Mouse (Mus musculus): ENCODE measurements at regions not wholly inside any gene's neighbourhood (a gene's known extent, or its start where the extent isn't known, plus 50 kb on each side); places are given as distances from the start of the nearest gene placed in this dataset.
"Not testable (repeated sequence)": the region's sequence is repeated elsewhere in the genome, so short reads cannot be mapped to it uniquely, and the experiment has no call there.

- H3K9me3 ChIP-seq (replicated peaks), result no peaks in the 10 kb centered on the region
- H3K36me3 ChIP-seq, result no peaks in the 10 kb centered on the region
- DNase-seq (ENCODE audit: low spot score), result no peak
- 83% methylated on average over 4 of the region's 4 CpGs for WGBS
- H3K4me3 ChIP-seq, result no peak overlapping the region
- H3K4me1 ChIP-seq, result no peaks in the 10 kb centered on the region
- no peaks in the 10 kb centered on the region for H3K27me3 ChIP-seq (ENCODE audit: low read depth, poor library complexity, severe bottlenecking)
- H3K27ac ChIP-seq (replicated peaks), result no peak overlapping the region
These were observed 62.9 kb upstream of the Bet1 start for GRCm38 (mm10) chr6:4149663-4150062.

- H3K4me1 ChIP-seq, result no peaks in the 10 kb centered on the region
- H3K27ac ChIP-seq (replicated peaks), result no peak overlapping the region
- H3K9me3 ChIP-seq (replicated peaks), result no peaks in the 10 kb centered on the region
- WGBS, result 89% methylated on average over 2 of the region's 2 CpGs
- no peak for DNase-seq (ENCODE audit: low spot score)
- H3K36me3 ChIP-seq, result no peaks in the 10 kb centered on the region
- no peak overlapping the region for H3K4me3 ChIP-seq
- H3K27me3 ChIP-seq (ENCODE audit: low read depth, poor library complexity, severe bottlenecking), result no peaks in the 10 kb centered on the region
These were observed 71.5 kb upstream of the Bet1 start for GRCm38 (mm10) chr6:4158293-4158692.

DNA sequence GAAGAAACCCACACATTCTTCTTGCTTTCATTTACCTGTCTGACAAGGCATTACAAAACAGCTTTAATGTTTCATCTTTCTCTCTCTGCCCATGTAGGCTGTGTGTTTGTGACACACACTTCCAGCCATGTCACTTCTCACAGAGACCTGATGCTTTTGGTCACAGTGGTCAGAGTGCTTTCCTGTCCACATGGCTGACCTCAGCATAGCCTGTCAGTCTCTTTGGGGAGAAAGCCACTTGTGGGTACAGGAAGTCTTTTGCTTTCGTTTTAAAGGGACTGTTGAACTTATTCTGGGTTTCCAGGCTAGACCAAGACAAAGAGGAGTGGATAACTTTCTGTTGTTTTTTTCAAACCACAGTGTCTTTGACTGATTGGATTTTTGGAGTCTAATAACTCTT lies 77.0 kb upstream of the Bet1 start:
- no peak overlapping the region for H3K27ac ChIP-seq (replicated peaks)
- H3K27me3 ChIP-seq (ENCODE audit: low read depth, poor library complexity, severe bottlenecking), result no peaks in the 10 kb centered on the region
- no peaks in the 10 kb centered on the region for H3K9me3 ChIP-seq (replicated peaks)
- H3K4me1 ChIP-seq, result peaks cover 5% of the 10 kb centered on the region; the same call in 1 of the 2 replicates
- H3K36me3 ChIP-seq, result no peaks in the 10 kb centered on the region
- H3K4me3 ChIP-seq, result no peak overlapping the region
- WGBS, result 69% methylated on average over 1 of the region's 1 CpGs
- no peak for DNase-seq (ENCODE audit: low spot score)

GRCm38 (mm10) chr6:4167112-4167511 lies 80.3 kb upstream of the Bet1 start:
- WGBS, result 63% methylated on average over 4 of the region's 4 CpGs
- no peak for DNase-seq (ENCODE audit: low spot score)
- H3K4me3 ChIP-seq, result no peak overlapping the region
- no peak overlapping the region for H3K27ac ChIP-seq (replicated peaks)
- H3K9me3 ChIP-seq (replicated peaks), result no peaks in the 10 kb centered on the region
- H3K4me1 ChIP-seq, result peaks cover 5% of the 10 kb centered on the region; the same call in 1 of the 2 replicates
- no peaks in the 10 kb centered on the region for H3K27me3 ChIP-seq (ENCODE audit: low read depth, poor library complexity, severe bottlenecking)
- no peaks in the 10 kb centered on the region for H3K36me3 ChIP-seq

GRCm38 (mm10) chr6:4167757-4168156 lies 81.0 kb upstream of the Bet1 start:
- Histone ChIP-seq H3K27ac (replicated peaks) (no peak overlapping the region), H3K36me3 (no peaks in the 10 kb centered on the region), H3K27me3 (ENCODE audit: low read depth, poor library complexity, severe bottlenecking) (no peaks in the 10 kb centered on the region), H3K4me3 (no peak overlapping the region), H3K9me3 (replicated peaks) (no peaks in the 10 kb centered on the region), H3K4me1 (peaks cover 5% of the 10 kb centered on the region; the same call in 1 of the 2 replicates)
- no peak for DNase-seq (ENCODE audit: low spot score)

DNA sequence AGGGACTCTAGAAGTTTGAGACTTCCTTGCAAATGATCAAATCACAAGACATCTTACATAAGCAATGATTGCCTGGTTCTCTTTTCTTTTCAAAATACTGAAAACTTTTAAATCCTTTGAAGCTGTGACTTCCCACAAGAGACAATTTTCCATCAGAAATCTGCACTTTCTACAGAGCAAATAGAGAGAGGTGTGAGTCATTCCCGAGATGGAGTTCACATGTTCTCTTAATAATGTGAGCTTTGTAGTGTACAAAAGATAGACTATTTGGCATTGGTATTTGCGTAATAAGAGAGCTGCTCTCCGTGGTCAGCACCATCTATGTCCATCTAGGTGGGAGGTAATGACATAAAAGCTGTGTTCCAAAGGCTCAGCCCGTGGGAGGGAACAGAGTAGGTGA lies 84.8 kb upstream of the Bet1 start:
- WGBS, result 70% methylated on average over 4 of the region's 4 CpGs
- no peaks in the 10 kb centered on the region for H3K27me3 ChIP-seq (ENCODE audit: low read depth, poor library complexity, severe bottlenecking)
- H3K9me3 ChIP-seq (replicated peaks), result no peaks in the 10 kb centered on the region
- no peak overlapping the region for H3K4me3 ChIP-seq
- no peak for DNase-seq (ENCODE audit: low spot score)
- no peaks in the 10 kb centered on the region for H3K4me1 ChIP-seq
- no peaks in the 10 kb centered on the region for H3K36me3 ChIP-seq
- no peak overlapping the region for H3K27ac ChIP-seq (replicated peaks)

DNA sequence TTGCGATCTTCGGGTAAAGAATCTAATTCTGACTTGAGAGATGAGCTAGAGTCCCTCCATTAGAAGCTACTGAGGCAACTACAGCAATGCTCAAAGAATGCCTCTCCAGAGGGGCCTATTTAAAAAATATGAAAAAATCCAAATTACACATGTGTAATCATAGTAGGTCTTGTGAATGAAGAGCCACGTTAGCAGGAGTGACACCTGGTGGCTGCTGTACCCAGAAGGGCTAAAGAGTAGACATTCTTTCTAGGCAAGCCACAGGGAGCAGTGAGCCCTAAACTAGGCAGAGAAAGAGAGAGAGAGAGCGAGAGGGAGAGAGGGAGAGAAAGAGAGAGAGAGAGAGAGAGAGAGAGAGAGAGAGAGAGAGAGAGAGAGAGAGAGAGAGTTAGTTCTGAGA lies 100.9 kb upstream of the Bet1 start:
- WGBS, result 73% methylated on average over 4 of the region's 4 CpGs
- no peak overlapping the region for H3K4me3 ChIP-seq
- DNase-seq (ENCODE audit: low spot score), result no peak

DNA sequence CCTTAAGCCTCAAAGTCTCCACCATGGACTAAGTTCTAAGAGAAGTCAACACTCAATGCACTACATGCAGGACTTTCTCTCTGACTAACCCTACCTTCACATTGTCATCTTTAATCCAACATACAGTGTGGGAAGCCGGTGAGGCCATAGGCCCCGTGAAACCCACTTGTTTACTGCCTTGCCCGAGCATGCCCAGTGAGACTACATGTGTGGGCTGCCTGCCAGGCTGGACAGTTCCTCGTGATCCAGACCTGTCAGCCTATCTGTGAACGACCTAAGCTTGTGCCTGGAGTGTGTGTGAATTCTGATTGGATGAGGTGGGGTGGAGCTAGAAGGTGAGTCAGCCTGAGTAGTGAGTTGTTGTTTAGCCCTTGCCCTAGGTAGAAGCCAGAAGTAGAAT lies 104.2 kb upstream of the Bet1 start:
- DNase-seq (ENCODE audit: low spot score), result not testable (repeated sequence)
- WGBS, result 74% methylated on average over 5 of the region's 5 CpGs

More for the DNA sequence above, 100.9 kb upstream of the Bet1 start:
- no peak overlapping the region for H3K27ac ChIP-seq (replicated peaks)
- H3K27me3 ChIP-seq (ENCODE audit: low read depth, poor library complexity, severe bottlenecking), result no peaks in the 10 kb centered on the region
- no peaks in the 10 kb centered on the region for H3K4me1 ChIP-seq
- no peaks in the 10 kb centered on the region for H3K9me3 ChIP-seq (replicated peaks)
- H3K36me3 ChIP-seq, result no peaks in the 10 kb centered on the region

GRCm38 (mm10) chr6:4193286-4193685 lies 106.5 kb upstream of the Bet1 start:
- no peaks in the 10 kb centered on the region for H3K9me3 ChIP-seq (replicated peaks)
- H3K36me3 ChIP-seq, result no peaks in the 10 kb centered on the region
- H3K4me1 ChIP-seq, result no peaks in the 10 kb centered on the region
- H3K27me3 ChIP-seq (ENCODE audit: low read depth, poor library complexity, severe bottlenecking), result no peaks in the 10 kb centered on the region
- 85% methylated on average over 5 of the region's 5 CpGs for WGBS
- no peak overlapping the region for H3K27ac ChIP-seq (replicated peaks)
- no peak overlapping the region for H3K4me3 ChIP-seq
- no peak for DNase-seq (ENCODE audit: low spot score)

More for the DNA sequence above, 104.2 kb upstream of the Bet1 start:
- not testable (repeated sequence) for H3K27me3 ChIP-seq (ENCODE audit: low read depth, poor library complexity, severe bottlenecking); H3K4me1 ChIP-seq; H3K9me3 ChIP-seq (replicated peaks); H3K27ac ChIP-seq (replicated peaks); H3K36me3 ChIP-seq; H3K4me3 ChIP-seq

DNA sequence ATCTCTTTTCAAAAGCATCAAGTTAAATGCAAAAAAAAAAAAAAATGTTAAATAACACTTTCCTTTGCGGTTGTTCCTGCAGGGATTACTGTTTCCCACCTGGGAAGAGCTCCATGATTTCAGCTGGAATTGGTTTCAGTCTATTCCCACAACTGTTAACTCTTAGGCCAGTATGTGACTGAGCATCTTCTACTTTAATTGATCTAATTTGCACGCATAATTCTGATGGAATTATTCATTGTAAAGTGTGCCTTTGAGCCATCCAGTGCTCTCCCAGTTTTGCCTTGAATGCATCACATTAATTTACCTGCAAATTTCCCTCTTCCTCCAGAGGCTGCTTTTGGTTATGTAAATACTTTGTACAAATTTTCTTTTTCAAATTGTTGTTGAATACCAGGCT lies 114.4 kb upstream of the Bet1 start:
- DNase-seq (ENCODE audit: low spot score), result no peak
- H3K27me3 ChIP-seq (ENCODE audit: low read depth, poor library complexity, severe bottlenecking), result no peaks in the 10 kb centered on the region
- H3K27ac ChIP-seq (replicated peaks), result no peak overlapping the region
- H3K36me3 ChIP-seq, result no peaks in the 10 kb centered on the region
- no peak overlapping the region for H3K4me3 ChIP-seq
- H3K4me1 ChIP-seq, result no peaks in the 10 kb centered on the region
- WGBS, result 70% methylated on average over 2 of the region's 2 CpGs
- no peaks in the 10 kb centered on the region for H3K9me3 ChIP-seq (replicated peaks)

DNA sequence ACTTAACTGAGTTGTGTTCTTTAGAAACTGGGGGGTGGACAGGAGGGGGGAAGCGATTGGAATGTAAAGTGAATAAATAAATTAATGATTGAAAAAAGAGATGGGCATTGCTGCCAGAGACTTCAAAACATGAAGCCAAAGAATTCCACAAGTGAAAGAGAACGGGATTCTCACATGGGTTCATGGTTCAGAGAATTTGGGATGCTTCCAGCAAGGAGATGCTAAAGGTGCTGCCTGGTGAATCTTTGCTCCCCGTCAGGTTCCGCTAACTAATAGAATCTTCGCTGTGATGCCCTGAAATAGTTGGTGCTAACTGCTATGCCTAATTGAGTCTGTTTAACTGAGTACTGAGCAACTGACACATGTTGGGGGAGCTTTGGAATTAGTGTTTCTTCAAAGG lies 118.9 kb upstream of the Bet1 start:
- WGBS, result 87% methylated on average over 5 of the region's 5 CpGs
- H3K36me3 ChIP-seq, result no peaks in the 10 kb centered on the region
- no peaks in the 10 kb centered on the region for H3K4me1 ChIP-seq
- H3K27ac ChIP-seq (replicated peaks), result no peak overlapping the region
- no peak for DNase-seq (ENCODE audit: low spot score)
- no peaks in the 10 kb centered on the region for H3K27me3 ChIP-seq (ENCODE audit: low read depth, poor library complexity, severe bottlenecking)
- no peaks in the 10 kb centered on the region for H3K9me3 ChIP-seq (replicated peaks)
- H3K4me3 ChIP-seq, result no peak overlapping the region

DNA sequence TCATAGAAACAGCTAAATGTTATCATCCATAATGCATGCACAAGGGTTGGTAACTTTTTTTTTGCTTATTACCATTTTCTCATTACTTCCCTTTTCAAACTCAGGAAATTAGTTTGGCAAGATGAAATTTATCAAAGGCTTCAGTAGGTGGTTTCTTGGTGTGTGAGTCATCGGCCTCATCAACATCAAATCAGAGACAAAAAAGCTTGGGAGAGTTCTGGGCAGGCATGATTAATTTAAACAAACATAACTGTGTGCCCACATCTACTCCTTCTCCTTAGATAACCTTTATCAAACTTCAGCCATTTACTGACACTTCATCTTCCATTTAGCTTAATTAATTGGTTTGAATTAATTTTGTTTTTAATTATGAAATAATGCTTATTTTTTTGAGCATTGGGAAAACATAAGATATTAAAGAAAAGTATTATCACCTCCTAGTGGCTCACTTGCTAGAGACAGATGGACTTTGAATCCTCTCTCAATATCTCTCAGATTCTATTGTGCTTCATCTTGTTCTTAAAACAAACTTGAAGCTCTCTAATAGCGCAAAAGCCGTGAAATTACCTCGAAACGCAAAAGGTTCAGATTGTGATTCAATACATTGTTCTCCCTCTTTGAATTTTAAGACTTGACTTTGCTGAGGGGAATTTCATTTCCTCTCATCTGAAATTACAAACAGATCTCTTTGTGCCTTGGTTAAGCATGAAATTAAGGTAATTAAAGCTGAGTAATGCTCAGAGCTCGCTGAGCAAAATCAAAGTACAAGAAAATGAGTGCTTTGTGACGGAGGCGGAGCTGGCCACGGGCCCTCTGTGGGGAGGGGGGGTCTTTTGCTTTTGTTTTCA lies 158.7 kb upstream of the Bet1 start:
- Histone ChIP-seq H3K27ac (replicated peaks) (no peak overlapping the region), H3K27me3 (ENCODE audit: low read depth, poor library complexity, severe bottlenecking) (no peaks in the 10 kb centered on the region), H3K4me3 (no peak overlapping the region), H3K36me3 (no peaks in the 10 kb centered on the region), H3K4me1 (0 out of 2 replicates have a peak, but pooled peaks cover 2% of the 10 kb centered on the region), H3K9me3 (replicated peaks) (no peaks in the 10 kb centered on the region)
- 48% methylated on average over 9 of the region's 9 CpGs for WGBS
- DNase-seq (ENCODE audit: low spot score), result no peak

- H3K27me3 ChIP-seq (ENCODE audit: low read depth, poor library complexity, severe bottlenecking), result no peaks in the 10 kb centered on the region
- WGBS, result 47% methylated on average over 2 of the region's 2 CpGs
- no peak overlapping the region for H3K27ac ChIP-seq (replicated peaks)
- no peaks in the 10 kb centered on the region for H3K9me3 ChIP-seq (replicated peaks)
- no peaks in the 10 kb centered on the region for H3K36me3 ChIP-seq
- 0 out of 2 replicates have a peak, but pooled peaks cover 2% of the 10 kb centered on the region for H3K4me1 ChIP-seq
- no peak overlapping the region for H3K4me3 ChIP-seq
- no peak for DNase-seq (ENCODE audit: low spot score)
These were observed 159.3 kb upstream of the Bet1 start for GRCm38 (mm10) chr6:4246113-4246419.

DNA sequence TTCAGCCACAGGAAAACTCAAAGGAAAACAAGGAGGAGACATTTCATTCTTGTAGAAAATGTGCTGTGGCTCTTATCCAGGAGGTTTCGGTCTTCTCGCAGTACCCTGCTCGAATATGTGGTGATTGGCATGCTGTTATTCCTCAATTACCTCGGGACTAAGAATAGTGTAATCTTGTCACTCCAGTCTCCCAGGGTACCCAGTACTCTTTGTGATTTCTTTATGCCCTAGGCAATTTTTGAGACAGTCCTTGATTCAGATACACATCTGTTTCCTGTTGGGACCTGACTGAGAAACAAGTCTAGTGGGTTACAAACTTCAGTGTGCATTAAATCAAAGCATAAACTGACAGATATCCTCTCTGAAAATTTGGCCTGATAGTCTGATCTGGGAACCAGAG lies 189.8 kb upstream of the Bet1 start:
- Histone ChIP-seq H3K9me3 (replicated peaks) (no peaks in the 10 kb centered on the region), H3K4me1 (no peaks in the 10 kb centered on the region), H3K4me3 (no peak overlapping the region), H3K27me3 (ENCODE audit: low read depth, poor library complexity, severe bottlenecking) (no peaks in the 10 kb centered on the region), H3K36me3 (no peaks in the 10 kb centered on the region), H3K27ac (replicated peaks) (no peak overlapping the region)
- 76% methylated on average over 4 of the region's 4 CpGs for WGBS
- no peak for DNase-seq (ENCODE audit: low spot score)
